ENCODE assay signal across 9 mouse cellular contexts in the genomic region with DNA sequence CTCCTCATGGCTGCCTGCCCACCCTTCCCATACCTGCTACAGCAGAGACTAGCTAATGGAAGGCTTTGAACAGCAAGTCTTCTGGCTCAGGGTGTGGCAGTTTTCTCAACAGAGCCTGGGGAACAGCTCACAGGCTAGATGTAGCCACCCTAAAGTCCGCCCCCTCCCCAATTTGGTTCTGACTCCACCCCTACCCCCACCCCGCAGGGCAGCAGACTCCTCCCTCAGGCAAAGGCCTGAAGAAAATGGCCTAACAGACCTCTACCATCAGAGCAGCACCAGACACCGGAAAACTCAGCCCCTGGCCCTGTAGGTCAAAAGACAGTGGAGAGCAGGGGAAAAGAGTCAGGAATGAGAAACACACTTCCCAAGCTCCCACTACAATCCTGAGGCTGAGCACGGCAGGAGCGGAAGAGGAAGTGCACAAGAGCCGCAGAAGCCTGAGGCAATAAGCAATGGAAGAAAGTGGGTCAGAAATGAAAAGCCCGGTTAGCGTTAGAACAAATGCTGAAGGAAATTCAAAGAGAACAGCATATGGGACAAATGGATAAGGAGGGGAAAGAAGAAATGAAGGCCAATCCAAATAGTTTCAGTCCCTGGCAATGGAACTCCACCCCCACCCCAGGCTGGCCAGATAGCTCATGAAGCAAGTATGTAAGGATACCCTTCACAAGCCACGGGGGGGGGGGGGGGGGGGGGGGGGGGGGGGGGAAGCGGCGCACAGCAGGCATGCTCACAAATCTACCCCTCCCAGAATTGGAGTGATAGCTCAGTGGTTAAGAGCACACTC. TPM values are rescaled to one million over a fixed set of nuclear protein-coding genes. Genes with fewer than 3 reads are reported as not detected.
A peak's percentile ranks its signal among the peaks of the same experiment; 100 is the strongest.
DNase-seq lines count a peak whose midpoint lies in the region; ATAC-seq lines count a peak whose summit lies in the region.
"Had no signal": no experiment of that assay in that cellular context is flagged by ENCODE, and none has a peak within 500 bp of the region (broad histone marks: within the 10 kb centered on the region; RNA-seq: fewer than 3 reads in every experiment).

No protein-coding gene starts in this region.

- no peak overlapping the region for H3K4me3 ChIP-seq in forebrain, embryonic 12.5 days (replicated peaks)
- H3K4me3 ChIP-seq in forebrain, embryonic 16.5 days (replicated peaks; ENCODE audit: low read length) = no peak overlapping the region
- no peak overlapping the region for H3K4me3 ChIP-seq in neural tube, embryonic 13.5 days
- H3K4me3 ChIP-seq in limb, embryonic 15.5 days = no peak overlapping the region

- H3K27me3 ChIP-seq in forebrain, embryonic 12.5 days = no peaks in the 10 kb centered on the region
- H3K27me3 ChIP-seq in forebrain, embryonic 16.5 days (replicated peaks; ENCODE audit: control insufficient read depth, insufficient read depth, low read length) = no peaks in the 10 kb centered on the region
- no peaks in the 10 kb centered on the region for H3K27me3 ChIP-seq in neural tube, embryonic 13.5 days
- no peaks in the 10 kb centered on the region for H3K27me3 ChIP-seq in limb, embryonic 15.5 days

- peak overlapping the region; percentile 21; the same call in 1 of the 2 replicates for H3K27ac ChIP-seq in forebrain, embryonic 12.5 days
- no peak overlapping the region; the same call in 1 of the 2 replicates for H3K27ac ChIP-seq in forebrain, embryonic 16.5 days (ENCODE audit: low read length)
- H3K27ac ChIP-seq in neural tube, embryonic 13.5 days (replicated peaks) = peak overlapping the region; percentile 43
- H3K27ac ChIP-seq in limb, embryonic 15.5 days = peak overlapping the region; percentile 68

- DNase-seq in neural tube, embryonic 10.5 days (ENCODE audit: extremely low spot score, low spot score) = no peak
- no peak for DNase-seq in testis, postnatal 10 days (ENCODE audit: low spot score)
- DNase-seq in cerebellum, adult 18-20 months = no peak

- H3K4me1 ChIP-seq in forebrain, embryonic 12.5 days = peaks cover 56% of the 10 kb centered on the region
- H3K4me1 ChIP-seq in forebrain, embryonic 16.5 days (replicated peaks; ENCODE audit: control insufficient read depth, insufficient read depth, low read length) = peaks cover 42% of the 10 kb centered on the region
- peaks cover 61% of the 10 kb centered on the region for H3K4me1 ChIP-seq in neural tube, embryonic 13.5 days (replicated peaks)
- peaks cover 54% of the 10 kb centered on the region for H3K4me1 ChIP-seq in limb, embryonic 15.5 days

- no peak overlapping the region for H3K4me2 ChIP-seq in forebrain, embryonic 12.5 days
- no peak overlapping the region for H3K4me2 ChIP-seq in forebrain, embryonic 16.5 days (ENCODE audit: low read length)
- no peak overlapping the region for H3K4me2 ChIP-seq in neural tube, embryonic 13.5 days
- H3K4me2 ChIP-seq in limb, embryonic 15.5 days = 0 out of 2 replicates have a peak overlapping the region, but pooled peaks have one; percentile 2

- 46% methylated on average over 8 of the region's 11 CpGs for WGBS in forebrain, embryonic 12.5 days
- WGBS in forebrain, embryonic 16.5 days = 39% methylated on average over 10 of the region's 11 CpGs
- 39% methylated on average over 11 of the region's 11 CpGs for WGBS in neural tube, embryonic 13.5 days
- 23% methylated on average over 11 of the region's 11 CpGs for WGBS in limb, embryonic 15.5 days

- H3K9ac ChIP-seq in forebrain, embryonic 12.5 days = no peak overlapping the region
- H3K9ac ChIP-seq in forebrain, embryonic 16.5 days (replicated peaks; ENCODE audit: low read depth, low read length) = no peak overlapping the region
- H3K9ac ChIP-seq in neural tube, embryonic 13.5 days = 0 out of 2 replicates have a peak overlapping the region, but pooled peaks have one; percentile 26
- H3K9ac ChIP-seq in limb, embryonic 15.5 days = no peak overlapping the region

- ATAC-seq in forebrain, embryonic 12.5 days (ENCODE audit: low FRiP score) = no peak
- no peak for ATAC-seq in forebrain, embryonic 16.5 days
- ATAC-seq in neural tube, embryonic 13.5 days (ENCODE audit: low read depth) = no peak
- no peak for ATAC-seq in limb, embryonic 15.5 days (ENCODE audit: insufficient number of reproducible peaks, low FRiP score, low TSS enrichment, low read depth)
- no peak for ATAC-seq in activated CD4-positive, CD25-positive, alpha-beta regulatory T cell, adult 4 months

- H3K36me3 ChIP-seq in forebrain, embryonic 12.5 days (replicated peaks) = no peaks in the 10 kb centered on the region
- H3K36me3 ChIP-seq in forebrain, embryonic 16.5 days (ENCODE audit: control insufficient read depth, insufficient read depth) = no peaks in the 10 kb centered on the region
- H3K36me3 ChIP-seq in neural tube, embryonic 13.5 days = no peaks in the 10 kb centered on the region
- H3K36me3 ChIP-seq in limb, embryonic 15.5 days = no peaks in the 10 kb centered on the region

- H3K9me3 ChIP-seq in forebrain, embryonic 12.5 days = no peaks in the 10 kb centered on the region
- no peaks in the 10 kb centered on the region for H3K9me3 ChIP-seq in forebrain, embryonic 16.5 days (ENCODE audit: control insufficient read depth, low read length)
- no peaks in the 10 kb centered on the region for H3K9me3 ChIP-seq in neural tube, embryonic 13.5 days
- H3K9me3 ChIP-seq in limb, embryonic 15.5 days = no peaks in the 10 kb centered on the region

RNA-seq across cellular contexts. Expression of a gene that starts 8.0 kb away (rescaled TPM):
- polyA plus RNA-seq in forebrain, embryonic 12.5 days (2016; fragmentation: Nextera tagmentation; extraction: Ambion mirVana) = not detected in 2 replicates
- 0.35 TPM in 1 of 2 replicates, not detected in the other for polyA plus RNA-seq in forebrain, embryonic 16.5 days (2015; fragmentation: Nextera tagmentation; extraction: Ambion mirVana)
- polyA plus RNA-seq in neural tube, embryonic 13.5 days (2015; fragmentation: Nextera tagmentation; extraction: Ambion mirVana) = 0.20 TPM in 1 of 2 replicates, not detected in the other
- not detected in 2 replicates for polyA plus RNA-seq in limb, embryonic 15.5 days (2015; fragmentation: Nextera tagmentation; extraction: Ambion mirVana)
- polyA plus RNA-seq in activated CD4-positive, CD25-positive, alpha-beta regulatory T cell, adult 4 months (2017; shearing (Covaris generic)) = under 1 TPM in 1 of 2 experiments, not detected in 1; 0.56 TPM
- polyA plus RNA-seq: neural tube, embryonic 11.5 days had no signal

RNA-seq across cellular contexts. Expression of a gene that starts 30.0 kb away (rescaled TPM):
- 21.9 and 26.1 TPM in 2 replicates for polyA plus RNA-seq in forebrain, embryonic 12.5 days (2016; fragmentation: Nextera tagmentation; extraction: Ambion mirVana)
- polyA plus RNA-seq in forebrain, embryonic 16.5 days (2015; fragmentation: Nextera tagmentation; extraction: Ambion mirVana) = 31.1 and 33.7 TPM in 2 replicates
- polyA plus RNA-seq in neural tube, embryonic 13.5 days (2015; fragmentation: Nextera tagmentation; extraction: Ambion mirVana) = 28.1 and 32.5 TPM in 2 replicates
- 31.3 and 33.4 TPM in 2 replicates for polyA plus RNA-seq in limb, embryonic 15.5 days (2015; fragmentation: Nextera tagmentation; extraction: Ambion mirVana)
- 100 to 1,000 TPM; 153 to 178 TPM for polyA plus RNA-seq in activated CD4-positive, CD25-positive, alpha-beta regulatory T cell, adult 4 months (2017; shearing (Covaris generic))
